Mouse (Mus musculus) embryonic stem cell, embryonic (primary cell): ENCODE measurements around the gene Rnf208.

ENCODE experiments used
- CTCF ChIA-PET, 4 experiments: fragments of 300-600 bp in 2 of 4; fragments of 350-600 bp in 2 of 4; sonication (Branson Sonifier 250); formaldehyde crosslinking; loops; one replicate each; lab custom pipeline; 2022; ENCODE audit warnings: inconsistent platforms in 2 of 4; lab: Charles Lee
- POLR2A ChIA-PET, 4 experiments: fragments of 300-600 bp in 2 of 4; fragments of 350-600 bp in 2 of 4; sonication (Branson Sonifier 250); formaldehyde crosslinking; loops; one replicate each; lab custom pipeline; 2022; ENCODE audit warnings: antibody characterized with exemption in 4 of 4, inconsistent platforms in 1 of 4; lab: Charles Lee

Rnf208 gene

GRCm38 (mm10) chr2:25242101-25242506, at the start of gene Rnf208, which contains the start of gene Cysrt1:
Gene Rnf208 (plus strand): TSS chr2:25242255.
Gene Cysrt1 (minus strand): TSS chr2:25242452.
- POLR2A ChIA-PET, result interaction anchor here (0.6 to 75.9 kb wide), 23 partner anchors 8 to 464 kb away, joined by 3 to 2347 read pairs (median 5); partner anchors contain the start of genes Tmem203 (in 3 of the 4), Fam166a (in 2 of the 4), Nelfb (in 2 of the 4) and Nrarp (in 2 of the 4)
- CTCF ChIA-PET, result interaction anchor here in 3 of 4 experiments (0.7 to 8.8 kb wide), 6 partner anchors 10 to 17 kb away, joined by 3 to 54 read pairs (median 5); partner anchors contain the start of genes Tmem203 (in 1 of the 3) and Tubb4b (in 1 of the 3)

DNA sequence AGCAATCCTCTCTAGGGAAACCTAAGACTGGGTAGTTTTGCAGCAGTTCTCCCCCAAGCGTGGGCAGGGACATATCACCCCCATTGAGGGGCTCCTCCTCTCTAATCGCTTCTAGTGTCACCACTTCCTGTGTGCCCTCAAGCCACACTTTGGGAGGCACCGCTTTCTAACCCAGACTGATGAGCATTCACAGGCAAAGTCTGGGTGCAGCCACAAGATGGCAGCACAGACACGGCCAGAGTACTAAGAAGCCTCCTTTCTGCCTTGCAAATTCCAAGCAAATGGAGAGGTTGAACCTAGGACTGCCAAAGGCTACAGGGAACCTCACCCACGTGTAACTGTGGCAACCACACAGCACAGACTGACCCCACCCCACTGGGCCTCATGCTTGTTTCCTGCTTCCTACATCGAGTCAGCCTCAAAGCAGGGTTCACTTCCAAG, 48.7 kb upstream of the Rnf208 start:
- CTCF ChIA-PET, result interaction anchor here in 3 of 4 experiments (0.8 to 4.7 kb wide), 7 partner anchors 13 to 235 kb away, joined by 3 to 39 read pairs (median 5); partner anchors contain the start of genes Abca2 (in 1 of the 3), Nelfb (in 1 of the 3) and Nrarp (in 1 of the 3)
- POLR2A ChIA-PET, result interaction anchor here (0.7 to 55.8 kb wide), 16 partner anchors 9 to 62 kb away, joined by 3 to 2347 read pairs (median 22); partner anchors contain the start of genes Tubb4b (in 4 of the 4), Nrarp (in 3 of the 4), AL732309.1 (in 2 of the 4) and Cysrt1 (in 2 of the 4)

DNA sequence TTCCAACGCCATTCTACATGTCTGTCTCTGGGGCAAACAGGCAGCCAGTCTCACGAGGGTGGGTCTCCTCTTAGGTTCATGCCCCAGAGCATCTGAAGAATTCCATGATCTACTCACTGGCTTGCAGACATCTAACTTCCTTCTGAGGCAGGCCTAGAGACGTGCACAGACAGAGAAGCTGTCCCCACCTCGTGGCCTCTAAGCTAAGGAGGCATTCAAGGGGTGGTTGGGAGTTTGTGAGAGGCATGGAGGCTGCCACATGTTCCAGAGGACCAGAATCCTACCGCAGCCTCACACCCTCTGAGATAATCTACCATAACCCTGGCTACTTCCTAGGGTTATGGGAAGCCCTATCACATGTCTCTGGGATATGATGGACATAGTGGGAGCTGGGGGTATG, 48.0 kb upstream of the Rnf208 start:
- ChIA-PET POLR2A (interaction anchor here (0.6 to 55.8 kb wide), 38 partner anchors 8 to 259 kb away, joined by 3 to 2347 read pairs (median 4); partner anchors contain the start of genes Tubb4b (in 4 of the 4), Nrarp (in 3 of the 4), Tprn (in 3 of the 4) and AL732309.1 (in 2 of the 4)), CTCF (interaction anchor here in 3 of 4 experiments (0.8 to 4.7 kb wide), 16 partner anchors 9 to 235 kb away, joined by 3 to 39 read pairs (median 5); partner anchors contain the start of genes Nrarp (in 2 of the 3), Abca2 (in 1 of the 3), Nelfb (in 1 of the 3) and Tmem203 (in 1 of the 3))

DNA sequence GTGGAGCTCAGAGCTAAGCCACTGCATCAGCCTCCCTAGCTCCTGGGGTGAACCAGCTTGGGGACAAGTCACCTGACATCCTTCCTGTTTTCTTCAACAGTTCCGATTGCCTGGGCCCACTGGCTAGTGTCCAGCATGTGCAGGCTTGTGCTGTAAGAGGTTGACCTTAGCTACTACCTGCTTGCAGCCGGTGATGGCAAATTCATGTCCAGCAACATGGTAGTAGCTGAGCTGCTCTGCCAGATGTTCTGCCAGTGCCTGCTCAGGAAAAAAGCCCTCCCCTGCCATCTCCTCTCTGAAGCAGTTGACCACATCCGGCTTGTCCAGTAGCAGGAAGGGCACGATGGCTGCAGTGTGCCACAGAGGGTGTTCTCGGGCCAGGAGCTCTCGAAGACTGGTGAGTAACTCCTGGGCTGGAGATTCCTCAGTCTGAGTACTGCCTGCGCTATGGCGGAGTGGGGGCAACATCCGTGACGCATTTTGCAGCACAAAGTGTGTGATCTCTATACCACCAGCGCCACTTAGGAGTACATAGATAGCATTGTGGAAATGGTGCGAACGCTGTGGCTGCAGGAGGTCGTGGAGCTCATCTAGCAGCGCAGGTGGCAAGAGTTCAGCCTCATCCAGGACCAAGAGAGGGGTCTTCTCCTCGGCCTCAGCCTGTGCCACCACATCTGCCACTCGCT, 47.4 kb upstream of the Rnf208 start:
- CTCF ChIA-PET, result interaction anchor here (0.8 to 4.7 kb wide), 25 partner anchors 8 to 302 kb away, joined by 3 to 39 read pairs (median 4); partner anchors contain the start of genes Nrarp (in 2 of the 4), Abca2 (in 1 of the 4), Nelfb (in 1 of the 4) and Tmem203 (in 1 of the 4)
- POLR2A ChIA-PET, result interaction anchor here (0.6 to 55.8 kb wide), 43 partner anchors 9 to 260 kb away, joined by 3 to 2347 read pairs (median 4); partner anchors contain the start of genes Tubb4b (in 4 of the 4), Nrarp (in 3 of the 4), Tmem203 (in 3 of the 4) and Tprn (in 3 of the 4)

DNA sequence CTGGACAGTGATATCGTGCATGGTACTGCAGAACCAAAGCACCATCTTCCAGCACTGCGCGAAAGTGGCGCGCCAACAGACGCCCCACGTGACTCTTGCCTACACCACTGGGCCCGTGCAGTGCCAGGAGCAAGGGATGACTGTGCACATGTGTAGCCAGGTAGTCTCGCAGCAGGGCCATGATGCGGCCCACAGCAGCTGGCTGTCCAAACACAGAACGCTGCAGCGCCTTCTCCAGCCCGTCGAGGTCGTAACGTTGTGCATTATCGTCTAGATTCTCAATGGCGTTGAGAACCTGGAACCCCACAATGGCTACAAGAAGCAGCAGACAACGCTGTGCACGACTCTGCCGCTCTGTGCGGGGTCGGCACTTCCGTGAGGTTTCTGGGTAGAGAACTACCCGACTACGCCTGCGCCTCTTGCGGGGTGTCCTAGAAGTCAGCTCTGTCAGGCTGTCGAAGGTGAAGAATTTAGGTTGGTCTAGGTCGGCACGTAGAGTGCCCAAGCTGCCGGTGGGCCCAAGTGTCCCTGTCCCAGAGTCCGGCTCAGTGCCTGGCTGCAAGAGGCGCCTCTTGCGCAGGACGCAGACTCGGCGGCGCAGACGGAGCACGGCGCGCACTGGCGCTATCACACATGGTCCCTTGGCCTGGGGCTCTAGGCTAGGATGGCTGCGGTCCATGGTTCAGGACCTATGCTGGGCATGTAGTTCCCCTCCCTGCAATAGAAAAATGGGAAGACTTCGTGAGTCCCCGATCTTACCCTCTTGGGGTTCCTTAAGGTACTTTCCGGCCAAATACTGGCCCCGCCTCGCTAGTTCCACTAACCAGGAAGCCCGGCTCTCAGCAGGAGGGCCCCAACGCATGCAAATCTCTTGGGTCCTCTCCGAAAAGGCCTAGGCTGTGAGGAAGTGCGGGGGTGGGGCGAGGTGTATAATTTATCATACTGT, 46.6 kb upstream of the Rnf208 start:
- ChIA-PET CTCF (interaction anchor here (0.6 to 4.7 kb wide), 32 partner anchors 9 to 303 kb away, joined by 3 to 39 read pairs (median 4); partner anchors contain the start of genes Nrarp (in 2 of the 4), Tmem203 (in 2 of the 4), AL732309.1 (in 1 of the 4) and Abca2 (in 1 of the 4)), POLR2A (interaction anchor here (0.6 to 55.8 kb wide), 50 partner anchors 9 to 362 kb away, joined by 3 to 2347 read pairs (median 6); partner anchors contain the start of genes Tubb4b (in 4 of the 4), Nelfb (in 3 of the 4), Nrarp (in 3 of the 4) and Tmem203 (in 3 of the 4))

- ChIA-PET CTCF (interaction anchor here (0.6 to 4.7 kb wide), 22 partner anchors 10 to 206 kb away, joined by 3 to 39 read pairs (median 4); partner anchors contain the start of genes Nrarp (in 2 of the 4), AL732309.1 (in 1 of the 4), Man1b1 (in 1 of the 4) and Nelfb (in 1 of the 4)), POLR2A (interaction anchor here (0.6 to 55.8 kb wide), 46 partner anchors 9 to 361 kb away, joined by 3 to 2347 read pairs (median 4); partner anchors contain the start of genes Nelfb (in 4 of the 4), Tubb4b (in 4 of the 4), Nrarp (in 3 of the 4) and Tmem203 (in 3 of the 4))
Measured at GRCm38 (mm10) chr2:25196172-25196954, 45.7 kb upstream of the Rnf208 start, which contains the start of gene Tor4a. Gene Tor4a (minus strand): TSS chr2:25196886.

DNA sequence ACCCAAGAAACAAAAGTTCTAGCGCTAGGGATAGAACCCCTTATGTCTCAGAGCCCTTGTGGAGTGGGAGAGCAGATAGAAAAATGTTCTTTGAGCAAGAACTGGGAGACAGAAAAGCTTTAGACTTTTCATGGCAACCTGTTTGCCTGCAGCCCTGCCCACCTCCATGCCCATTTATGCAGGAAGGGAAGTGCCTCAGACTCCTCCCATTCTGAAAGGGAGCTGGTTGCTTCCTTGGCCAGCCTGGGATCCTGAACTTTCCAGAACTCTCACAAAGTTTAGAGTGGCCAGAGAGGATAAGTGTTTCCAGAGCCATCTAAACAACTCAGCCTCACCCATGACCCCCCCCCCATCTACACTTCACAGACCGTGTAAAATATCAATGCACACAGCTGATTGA, 44.9 kb upstream of the Rnf208 start:
- ChIA-PET POLR2A (interaction anchor here (0.6 to 55.8 kb wide), 36 partner anchors 8 to 361 kb away, joined by 3 to 2347 read pairs (median 7); partner anchors contain the start of genes Tubb4b (in 4 of the 4), Nelfb (in 3 of the 4), Tmem203 (in 3 of the 4) and AL732309.1 (in 2 of the 4)), CTCF (interaction anchor here in 3 of 4 experiments (0.6 to 4.7 kb wide), 14 partner anchors 13 to 222 kb away, joined by 3 to 39 read pairs (median 4); partner anchors contain the start of genes AL732309.1 (in 1 of the 3), Nelfb (in 1 of the 3), Nrarp (in 1 of the 3) and Tmem203 (in 1 of the 3))

GRCm38 (mm10) chr2:25197946-25198345, 44.1 kb upstream of the Rnf208 start:
- POLR2A ChIA-PET, result interaction anchor here (0.7 to 55.8 kb wide), 17 partner anchors 7 to 178 kb away, joined by 3 to 2347 read pairs (median 15); partner anchors contain the start of genes AL732309.1 (in 2 of the 4), Cysrt1 (in 2 of the 4), Nelfb (in 2 of the 4) and Nrarp (in 2 of the 4)
- CTCF ChIA-PET, result interaction anchor here in 3 of 4 experiments (0.6 to 4.7 kb wide), 6 partner anchors 30 to 223 kb away, joined by 3 to 39 read pairs (median 3); no protein-coding TSS in a partner anchor

DNA sequence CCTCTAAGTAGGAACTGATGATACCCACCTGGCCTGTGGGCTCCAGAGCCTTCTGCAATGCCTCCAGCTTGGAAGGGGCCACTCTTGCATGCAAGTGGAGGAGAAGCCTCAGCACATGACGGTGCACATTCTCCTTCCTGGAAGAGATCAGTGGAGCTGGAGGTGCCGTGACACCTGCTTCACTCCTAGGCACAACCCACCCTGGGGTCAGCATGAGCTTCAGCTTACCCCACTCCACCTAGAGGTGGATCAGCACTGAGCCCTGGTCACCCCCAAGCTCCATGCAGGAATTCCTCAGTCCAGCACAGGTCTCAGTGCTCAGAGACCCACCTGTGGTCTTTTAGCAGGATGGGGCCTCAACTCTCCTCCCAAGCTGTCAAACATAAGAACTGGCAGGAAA, 41.4 kb upstream of the Rnf208 start:
- POLR2A ChIA-PET, result interaction anchor here in 3 of 4 experiments (0.6 to 55.8 kb wide), 5 partner anchors 10 to 39 kb away, joined by 3 to 2347 read pairs (median 117); partner anchors contain the start of genes Fam166a (in 2 of the 3), Nelfb (in 2 of the 3), Stpg3 (in 2 of the 3) and Tubb4b (in 2 of the 3)

DNA sequence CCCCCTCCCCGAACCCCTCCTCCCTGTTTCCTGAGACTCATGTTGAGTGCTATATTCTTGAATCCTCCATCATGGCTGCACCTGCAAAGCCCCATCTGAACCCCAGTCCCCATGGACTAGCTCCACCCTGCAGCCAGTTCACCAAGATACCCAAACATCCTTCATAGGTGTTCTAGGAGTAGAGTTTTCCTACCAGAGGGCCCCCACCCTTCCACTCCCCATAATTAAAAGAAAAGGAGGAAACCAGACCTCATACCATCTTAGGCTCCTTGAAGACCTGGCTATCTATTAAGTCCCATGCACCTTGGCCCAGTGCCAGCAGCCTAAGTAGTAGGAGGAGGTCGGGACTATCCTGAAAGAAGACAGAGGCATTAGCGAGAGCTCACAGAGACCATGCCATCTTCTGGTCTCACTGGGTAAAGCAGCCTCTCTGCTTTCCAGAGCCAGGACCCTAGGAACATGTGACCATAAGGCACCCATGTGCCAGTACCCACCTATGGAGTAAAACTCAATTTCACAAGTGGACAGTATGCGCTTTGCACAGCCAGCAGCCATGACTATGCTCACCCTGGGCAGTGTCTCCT, 38.3 kb upstream of the Rnf208 start:
- CTCF ChIA-PET, result interaction anchor here in 3 of 4 experiments (0.5 to 1.0 kb wide), 4 partner anchors 9 to 136 kb away, joined by 3 to 4 read pairs (median 3); no protein-coding TSS in a partner anchor
- POLR2A ChIA-PET, result interaction anchor here in 3 of 4 experiments (1.0 to 75.9 kb wide), 10 partner anchors 7 to 109 kb away, joined by 3 to 2347 read pairs (median 20); partner anchors contain the start of genes Tubb4b (in 3 of the 3), AL732309.1 (in 2 of the 3), Anapc2 (in 2 of the 3) and Cysrt1 (in 2 of the 3)

More for the DNA sequence above, 41.4 kb upstream of the Rnf208 start:
- CTCF ChIA-PET, result interaction anchor here in 2 of 4 experiments (1.0 to 1.1 kb wide), 2 partner anchors 28 to 190 kb away, joined by 3 read pairs; no protein-coding TSS in a partner anchor

GRCm38 (mm10) chr2:25207593-25207992, 34.5 kb upstream of the Rnf208 start:
- ChIA-PET POLR2A (interaction anchor here in 3 of 4 experiments (0.5 to 75.9 kb wide), 10 partner anchors 3 to 76 kb away, joined by 3 to 2347 read pairs (median 74); partner anchors contain the start of genes AL732309.1 (in 2 of the 3), Anapc2 (in 2 of the 3), Cysrt1 (in 2 of the 3) and Fam166a (in 2 of the 3)), CTCF (interaction anchor here in 1 of 4 experiments (0.8 kb wide), 1 partner anchor 11 kb away, joined by 3 read pairs; the partner anchor contains the start of gene Tor4a)

DNA sequence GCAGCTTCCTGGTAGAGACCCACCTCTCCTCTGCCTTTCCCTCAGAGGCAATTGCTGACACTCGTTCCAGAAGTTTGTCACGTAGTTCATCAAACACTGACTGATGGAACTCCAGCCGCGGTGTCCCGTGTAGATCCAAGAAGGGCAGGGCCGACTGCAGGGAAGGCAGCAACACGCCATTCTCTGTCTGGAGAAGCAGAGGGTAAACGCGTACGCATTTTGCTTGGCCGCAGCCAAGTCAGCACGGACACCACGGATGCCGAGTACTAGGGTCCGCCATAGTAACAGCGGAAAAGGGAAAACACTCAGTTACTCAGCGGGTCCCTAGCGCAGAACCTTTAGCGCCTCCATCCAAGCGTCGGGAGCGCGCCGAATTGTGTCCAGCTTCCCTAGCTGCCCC, 31.4 kb upstream of the Rnf208 start:
- CTCF ChIA-PET, result interaction anchor here in 2 of 4 experiments (1.2 to 2.9 kb wide), 5 partner anchors 14 to 18 kb away, joined by 3 to 11 read pairs (median 4); partner anchors contain the start of genes Tor4a (in 1 of the 2) and Tubb4b (in 1 of the 2)
- POLR2A ChIA-PET, result interaction anchor here (0.5 to 75.9 kb wide), 18 partner anchors 0 to 261 kb away, joined by 3 to 2347 read pairs (median 5); partner anchors contain the start of genes Tor4a (in 4 of the 4), Tubb4b (in 3 of the 4), AL732309.1 (in 2 of the 4) and Anapc2 (in 2 of the 4)

DNA sequence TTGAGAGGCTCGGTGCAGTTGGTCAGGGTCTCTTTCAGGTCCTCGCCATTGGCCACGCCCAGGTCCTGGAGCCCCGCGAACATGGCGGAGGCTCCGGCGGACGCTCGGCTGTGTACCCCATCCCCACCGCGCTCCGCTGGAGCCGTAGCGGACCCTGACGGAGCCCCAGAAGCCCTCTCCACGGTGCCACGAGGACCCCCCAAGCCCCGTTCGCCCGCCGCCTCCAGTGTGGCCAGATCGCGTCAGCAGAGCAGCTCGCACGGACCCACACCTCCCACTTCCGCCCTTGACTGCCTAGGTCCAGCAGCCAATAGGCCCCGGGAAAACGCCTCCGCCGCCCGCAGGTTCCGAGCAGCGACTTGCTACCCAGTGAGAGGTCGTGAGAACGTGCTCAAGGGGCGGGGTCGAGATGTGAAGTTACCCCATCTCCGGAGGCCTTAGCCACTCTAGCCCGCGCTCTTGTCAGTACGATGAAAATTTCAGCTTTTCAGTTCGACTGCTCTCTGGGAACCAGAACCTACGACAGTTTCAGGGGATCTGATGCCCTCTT, 30.9 kb upstream of the Rnf208 start, which contains the start of gene Nelfb:
Gene Nelfb (minus strand): TSS at position 369 of the 550 bp plus-strand sequence.
- ChIA-PET CTCF (interaction anchor here in 3 of 4 experiments (0.6 to 2.9 kb wide), 6 partner anchors 14 to 117 kb away, joined by 3 to 11 read pairs (median 4); partner anchors contain the start of genes Tor4a (in 1 of the 3) and Tubb4b (in 1 of the 3)), POLR2A (interaction anchor here (0.5 to 75.9 kb wide), 20 partner anchors 1 to 261 kb away, joined by 3 to 2347 read pairs (median 5); partner anchors contain the start of genes Tor4a (in 4 of the 4), Nrarp (in 3 of the 4), Tubb4b (in 3 of the 4) and AL732309.1 (in 2 of the 4))
